Mouse (Mus musculus): ENCODE measurements around the gene Gm10203.
"Not testable (repeated sequence)": the region's sequence is repeated elsewhere in the genome, so short reads cannot be mapped to it uniquely, and the experiment has no call there.

The Gm10203 gene

GRCm38 (mm10) chr6:149134391-149135150, 4.6 kb downstream of the Gm10203 start:
- DNase-seq (ENCODE audit: inconsistent ontology term), result no peak

- DNase-seq (ENCODE audit: inconsistent ontology term), result no peak
Observed at GRCm38 (mm10) chr6:149135631-149136030, 5.7 kb downstream of the Gm10203 start.

- no peak for DNase-seq (ENCODE audit: inconsistent ontology term)
Observed at GRCm38 (mm10) chr6:149137936-149138335, 8.0 kb downstream of the Gm10203 start.

GRCm38 (mm10) chr6:149139011-149139410, 9.0 kb downstream of the Gm10203 start:
- DNase-seq (ENCODE audit: inconsistent ontology term), result no peak

- no peak for DNase-seq (ENCODE audit: inconsistent ontology term)
Observed at GRCm38 (mm10) chr6:149139471-149139870, 9.5 kb downstream of the Gm10203 start, which contains the start of gene Etfbkmt. Gene Etfbkmt (plus strand): TSS chr6:149139849.

- peak; percentile 91 for DNase-seq (ENCODE audit: inconsistent ontology term)
Observed at GRCm38 (mm10) chr6:149141393-149142173, 11.6 kb downstream of the Gm10203 start.

- no peak for DNase-seq (ENCODE audit: inconsistent ontology term)
Observed at GRCm38 (mm10) chr6:149145143-149145542, 15.2 kb downstream of the Gm10203 start.

GRCm38 (mm10) chr6:149148436-149149229, 18.7 kb downstream of the Gm10203 start:
- no peak for DNase-seq (ENCODE audit: inconsistent ontology term)

- no peak for DNase-seq (ENCODE audit: inconsistent ontology term)
Observed at GRCm38 (mm10) chr6:149152119-149152518, 22.1 kb downstream of the Gm10203 start.

GRCm38 (mm10) chr6:149153473-149154115, 23.6 kb downstream of the Gm10203 start:
- DNase-seq (ENCODE audit: inconsistent ontology term), result no peak

- no peak for DNase-seq (ENCODE audit: inconsistent ontology term)
Observed at GRCm38 (mm10) chr6:149154116-149155030, 24.4 kb downstream of the Gm10203 start.

- DNase-seq (ENCODE audit: inconsistent ontology term), result peak; percentile 30
Observed at GRCm38 (mm10) chr6:149155031-149155841, 25.3 kb downstream of the Gm10203 start.

GRCm38 (mm10) chr6:149167038-149167437, 37.1 kb downstream of the Gm10203 start:
- DNase-seq (ENCODE audit: inconsistent ontology term), result not testable (repeated sequence)

GRCm38 (mm10) chr6:149167672-149168071, 37.7 kb downstream of the Gm10203 start:
- peak; percentile 36 for DNase-seq (ENCODE audit: inconsistent ontology term)

GRCm38 (mm10) chr6:149168436-149168835, 38.5 kb downstream of the Gm10203 start:
- no peak for DNase-seq (ENCODE audit: inconsistent ontology term)

GRCm38 (mm10) chr6:149169965-149170364, 40.0 kb downstream of the Gm10203 start:
- DNase-seq (ENCODE audit: inconsistent ontology term), result not testable (repeated sequence)

GRCm38 (mm10) chr6:149173831-149174625, 44.1 kb downstream of the Gm10203 start:
- no peak for DNase-seq (ENCODE audit: inconsistent ontology term)

- no peak for DNase-seq (ENCODE audit: inconsistent ontology term)
Observed at GRCm38 (mm10) chr6:149174932-149175570, 45.1 kb downstream of the Gm10203 start.

All from Muller cell, postnatal 12 days (primary cell).